Mouse (Mus musculus) forebrain, embryonic 15.5 days (tissue): ENCODE results near the gene Tarsl2. TPM values are rescaled to one million over a fixed set of nuclear protein-coding genes. Genes with fewer than 3 reads are reported as not detected.

ENCODE experiments used
- ATAC-seq: fragments of 200-750 bp; cut with Nextera tagmentation; replicated peaks from 2 replicates; pipeline ENCODE4 v1.8.0; 2017; ENCODE audit warnings: mild to moderate bottlenecking, moderate TSS enrichment, moderate library complexity
- H3K27ac ChIP-seq: fragments of 300-500 bp; sonication (generic); replicated peaks from 2 replicates; pipeline ENCODE4 v1.5.1; 2015; ENCODE audit warnings: mild to moderate bottlenecking, inconsistent platforms
- H3K27me3 ChIP-seq: fragments of 300-500 bp; sonication (generic); 2 replicates; pipeline ENCODE4 v1.6.1; 2015; ENCODE audit warnings: inconsistent platforms
- H3K36me3 ChIP-seq: fragments of 300-500 bp; sonication (generic); 2 replicates; pipeline ENCODE4 v1.6.1; 2015; ENCODE audit warnings: mild to moderate bottlenecking, inconsistent platforms
- H3K4me1 ChIP-seq: fragments of 300-500 bp; sonication (generic); 2 replicates; pipeline ENCODE4 v1.6.1; 2015; ENCODE audit warnings: inconsistent platforms
- H3K4me2 ChIP-seq: fragments of 300-500 bp; sonication (generic); replicated peaks from 2 replicates; pipeline ENCODE4 v1.6.1; 2015; ENCODE audit warnings: mild to moderate bottlenecking, inconsistent platforms
- H3K4me3 ChIP-seq: fragments of 300-500 bp; sonication (generic); 2 replicates; pipeline ENCODE4 v1.5.1; 2015; ENCODE audit warnings: mild to moderate bottlenecking, inconsistent platforms
- H3K9ac ChIP-seq: fragments of 300-500 bp; sonication (generic); replicated peaks from 2 replicates; pipeline ENCODE4 v1.6.1; 2015; ENCODE audit warnings: mild to moderate bottlenecking, inconsistent platforms
- H3K9me3 ChIP-seq: fragments of 300-500 bp; sonication (generic); 2 replicates; pipeline ENCODE4 v1.6.1; 2016; ENCODE audit warnings: inconsistent platforms
- WGBS: fragments of 180-500 bp; shearing (Covaris S2); methylation state at CpG from one replicate; pipeline ENCODE4 v1.1.7; 2015; ENCODE audit warnings: mixed read lengths; 5-methylcytosine and 5-hydroxymethylcytosine counted together
- polyA plus RNA-seq: library from polyadenylated mRNA; unstranded; fragments of >200 nt; fragmentation: Nextera tagmentation; extraction: Ambion mirVana; gene quantifications from 2 replicates; pipeline ENCODE4 v1.2.1, GENCODE M21; 2015

The Tarsl2 gene
- polyA plus RNA-seq, 1 experiment from 2014 or later = 15.8 TPM

DNA sequence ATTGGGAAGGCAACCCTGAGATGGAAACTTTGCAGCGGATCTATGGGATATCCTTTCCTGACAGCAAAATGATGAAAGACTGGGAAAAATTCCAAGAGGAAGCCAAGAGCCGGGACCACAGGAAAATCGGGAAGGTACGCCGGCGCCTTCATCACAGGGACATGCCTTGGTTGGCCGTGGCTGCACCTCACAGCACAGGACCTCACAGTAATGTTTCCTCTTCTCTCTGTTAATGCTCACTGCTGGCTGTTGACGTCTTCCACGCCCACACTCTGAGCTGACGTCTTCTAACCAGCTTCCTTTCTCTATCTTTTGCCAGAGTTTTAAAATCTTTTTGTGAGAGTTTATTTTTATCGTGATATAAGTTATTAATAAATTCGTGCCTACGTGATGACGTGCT lies 19.2 kb downstream of the Tarsl2 start:
- Histone ChIP-seq H3K27ac (no peak overlapping the region), H3K9me3 (no peaks in the 10 kb centered on the region), H3K36me3 (peaks cover 14% of the 10 kb centered on the region; the same call in 1 of the 2 replicates), H3K4me1 (no peaks in the 10 kb centered on the region), H3K27me3 (no peaks in the 10 kb centered on the region), H3K4me2 (no peak overlapping the region), H3K9ac (no peak overlapping the region), H3K4me3 (no peak overlapping the region)
- ATAC-seq = no peak
- 93% methylated on average over 14 of the region's 14 CpGs for WGBS

DNA sequence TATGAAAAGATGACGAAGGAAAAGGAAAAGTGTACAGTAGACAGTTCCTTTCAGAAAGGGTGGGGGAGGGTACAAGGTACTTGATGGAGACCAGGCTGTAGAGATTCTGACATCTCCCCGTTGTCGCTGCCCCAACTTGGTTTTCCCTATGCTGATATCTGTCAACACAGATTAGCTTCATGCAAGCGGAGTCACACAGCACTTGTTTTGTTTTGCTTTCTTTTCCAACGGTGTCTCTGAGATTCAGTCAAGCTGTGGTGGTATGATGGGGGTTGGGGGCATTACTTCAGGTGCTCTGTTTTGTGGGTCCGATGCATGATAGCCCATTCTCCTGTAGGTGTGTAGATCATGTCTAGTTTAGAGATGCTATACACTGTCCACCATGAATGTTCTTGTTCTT lies 22.8 kb downstream of the Tarsl2 start:
- Histone ChIP-seq H3K4me2 (no peak overlapping the region), H3K27ac (no peak overlapping the region), H3K36me3 (0 out of 2 replicates have a peak, but pooled peaks cover 10% of the 10 kb centered on the region), H3K9ac (no peak overlapping the region), H3K9me3 (no peaks in the 10 kb centered on the region), H3K27me3 (no peaks in the 10 kb centered on the region), H3K4me1 (no peaks in the 10 kb centered on the region), H3K4me3 (no peak overlapping the region)
- 93% methylated on average over 6 of the region's 6 CpGs for whole genome bisulfite sequencing
- no peak for ATAC-seq

DNA sequence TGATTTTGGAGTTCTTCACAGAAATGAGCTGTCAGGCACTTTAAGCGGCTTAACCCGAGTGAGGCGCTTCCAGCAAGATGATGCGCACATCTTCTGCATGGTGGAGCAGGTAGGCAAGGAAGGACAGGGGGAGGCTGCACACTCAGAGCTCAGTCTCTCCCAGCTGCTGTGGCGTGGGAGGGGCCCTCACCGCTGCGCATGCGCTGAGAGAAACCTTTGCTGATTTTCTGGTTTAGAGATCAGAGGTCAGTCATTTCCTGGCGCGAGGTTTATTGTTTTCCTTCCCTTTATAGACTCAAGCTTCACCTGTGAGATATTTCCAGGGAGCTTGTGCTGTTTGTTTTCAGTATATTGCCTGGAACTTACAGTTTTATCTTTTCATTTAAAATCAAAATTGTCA lies 33.4 kb downstream of the Tarsl2 start:
- ATAC-seq = no peak
- no peak overlapping the region for H3K4me3 ChIP-seq
- H3K27ac ChIP-seq = no peak overlapping the region
- H3K4me1 ChIP-seq = no peaks in the 10 kb centered on the region
- H3K27me3 ChIP-seq = no peaks in the 10 kb centered on the region
- H3K9me3 ChIP-seq = no peaks in the 10 kb centered on the region
- H3K4me2 ChIP-seq = no peak overlapping the region
- WGBS = 81% methylated on average over 10 of the region's 10 CpGs
- H3K36me3 ChIP-seq = peaks cover 11% of the 10 kb centered on the region; the same call in 1 of the 2 replicates
- no peak overlapping the region for H3K9ac ChIP-seq

DNA sequence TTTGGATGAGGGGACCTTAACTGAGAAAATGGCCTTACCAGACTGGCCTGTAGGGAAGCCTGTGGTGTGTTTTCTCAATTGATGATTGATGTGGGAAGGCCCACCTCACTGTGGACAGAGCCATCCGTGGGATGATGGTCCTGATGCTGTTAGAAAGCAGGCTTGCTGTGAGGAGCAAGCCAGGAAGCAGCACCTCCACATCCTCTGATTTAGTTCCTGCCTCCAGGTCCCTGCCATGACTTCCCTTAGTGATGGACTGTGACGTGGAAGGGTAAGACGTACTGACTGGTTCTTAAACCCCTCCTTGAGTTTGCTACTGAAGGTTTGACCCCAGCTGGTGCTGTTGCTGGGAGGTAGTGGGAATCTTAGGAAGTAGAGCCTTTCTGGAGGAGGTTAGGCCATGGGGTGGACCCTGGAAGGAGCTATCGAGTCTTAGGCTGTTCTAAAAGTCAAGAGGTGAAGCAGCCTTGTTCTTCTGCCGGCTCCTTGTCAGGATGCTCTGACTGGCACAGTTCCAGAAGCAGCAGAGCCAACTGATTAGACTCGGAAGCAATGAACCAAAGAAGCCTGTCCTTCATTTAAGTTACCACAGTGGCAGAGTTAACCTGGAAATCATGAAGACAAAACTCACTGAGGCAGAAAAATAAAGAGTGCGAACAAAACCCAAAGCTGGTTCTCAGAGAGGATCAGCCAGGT lies 34.4 kb downstream of the Tarsl2 start:
- H3K9me3 ChIP-seq = no peaks in the 10 kb centered on the region
- no peak overlapping the region for H3K27ac ChIP-seq
- no peak overlapping the region for H3K9ac ChIP-seq
- H3K4me1 ChIP-seq = no peaks in the 10 kb centered on the region
- H3K27me3 ChIP-seq = no peaks in the 10 kb centered on the region
- WGBS = 65% methylated on average over 7 of the region's 7 CpGs
- peaks cover 11% of the 10 kb centered on the region; the same call in 1 of the 2 replicates for H3K36me3 ChIP-seq
- no peak overlapping the region for H3K4me3 ChIP-seq
- H3K4me2 ChIP-seq = no peak overlapping the region
- no peak for ATAC-seq

DNA sequence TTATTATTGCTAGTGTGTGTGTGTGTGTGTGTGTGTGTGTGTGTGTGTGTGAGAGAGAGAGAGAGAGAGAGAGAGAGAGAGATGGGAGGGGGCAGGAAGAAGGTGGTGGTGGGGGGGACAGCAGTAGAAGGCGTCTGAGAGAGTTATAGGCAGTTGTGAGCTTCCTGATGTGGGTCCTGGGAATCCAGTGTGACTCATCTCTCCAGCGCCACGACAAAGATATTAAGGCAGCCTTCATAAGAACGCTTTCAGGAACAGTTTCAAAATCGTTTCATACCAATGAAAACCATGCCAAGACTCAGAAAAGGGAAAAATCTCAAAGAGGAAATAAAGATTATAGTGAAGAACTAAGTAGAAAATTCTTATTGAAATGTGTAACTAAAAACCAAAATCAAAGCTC lies 36.5 kb downstream of the Tarsl2 start:
- H3K27ac ChIP-seq = no peak overlapping the region
- no peak for ATAC-seq
- H3K9me3 ChIP-seq = no peaks in the 10 kb centered on the region
- no peaks in the 10 kb centered on the region for H3K27me3 ChIP-seq
- no peak overlapping the region for H3K4me3 ChIP-seq
- 78% methylated on average over 5 of the region's 5 CpGs for WGBS
- H3K4me1 ChIP-seq = no peaks in the 10 kb centered on the region
- H3K36me3 ChIP-seq = peaks cover 6% of the 10 kb centered on the region; the same call in 1 of the 2 replicates
- no peak overlapping the region for H3K9ac ChIP-seq
- H3K4me2 ChIP-seq = no peak overlapping the region

DNA sequence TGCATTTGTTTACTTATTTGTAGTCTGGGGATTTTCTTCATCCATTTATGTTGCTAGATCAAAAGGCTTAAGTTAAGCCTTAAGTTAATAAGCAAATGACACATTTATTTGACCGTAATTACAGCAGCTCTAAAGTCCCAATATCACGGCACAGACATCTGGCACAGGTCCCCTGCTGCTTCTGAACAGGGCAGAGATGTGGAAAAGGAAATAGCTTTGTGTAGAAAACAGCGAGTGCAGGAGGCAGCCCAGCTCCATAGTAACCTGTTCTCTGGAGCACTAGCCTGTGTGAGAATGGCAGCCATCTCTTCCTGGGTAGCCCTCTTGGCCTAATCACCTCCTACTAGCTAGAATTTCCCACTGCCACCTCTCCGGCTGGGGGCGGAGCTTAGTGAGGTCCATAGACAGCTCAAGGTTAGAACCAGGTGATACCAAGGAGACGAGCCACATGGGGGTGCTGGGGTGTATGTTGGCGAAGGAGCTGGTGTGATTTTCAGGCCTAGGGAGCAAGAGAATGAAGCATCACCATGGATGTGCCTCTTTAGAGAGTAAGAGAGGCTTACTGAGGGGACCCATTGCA lies 39.6 kb downstream of the Tarsl2 start:
- WGBS = 51% methylated on average over 7 of the region's 7 CpGs
- no peak overlapping the region for H3K27ac ChIP-seq
- ATAC-seq = no peak
- H3K4me1 ChIP-seq = no peaks in the 10 kb centered on the region
- no peak overlapping the region for H3K9ac ChIP-seq
- no peak overlapping the region for H3K4me2 ChIP-seq
- H3K27me3 ChIP-seq = no peaks in the 10 kb centered on the region
- no peaks in the 10 kb centered on the region for H3K36me3 ChIP-seq
- no peaks in the 10 kb centered on the region for H3K9me3 ChIP-seq
- no peak overlapping the region for H3K4me3 ChIP-seq

DNA sequence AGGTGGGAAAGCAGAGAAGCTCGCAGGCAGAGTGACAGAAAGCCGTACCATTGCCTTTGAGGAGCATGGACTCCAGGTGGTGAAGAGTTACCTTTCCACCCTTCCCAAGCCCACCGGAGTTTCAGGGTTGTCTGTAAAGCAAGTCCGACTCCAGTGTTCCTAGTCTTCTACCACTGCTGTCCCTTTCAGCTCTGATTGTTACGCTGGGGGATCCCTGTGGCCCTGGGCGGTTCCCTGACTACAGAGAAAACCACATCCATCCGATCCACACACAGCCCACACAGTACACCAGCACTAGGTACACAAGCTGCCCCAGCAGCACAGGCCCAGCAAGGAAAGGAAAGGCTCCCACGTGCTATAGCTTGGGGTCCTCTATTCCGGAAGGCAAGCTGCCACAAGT lies 42.0 kb downstream of the Tarsl2 start:
- no peaks in the 10 kb centered on the region for H3K27me3 ChIP-seq
- no peak overlapping the region for H3K9ac ChIP-seq
- H3K4me2 ChIP-seq = no peak overlapping the region
- H3K27ac ChIP-seq = no peak overlapping the region
- no peaks in the 10 kb centered on the region for H3K9me3 ChIP-seq
- WGBS = 94% methylated on average over 9 of the region's 9 CpGs
- ATAC-seq = no peak
- no peak overlapping the region for H3K4me3 ChIP-seq
- no peaks in the 10 kb centered on the region for H3K36me3 ChIP-seq
- H3K4me1 ChIP-seq = no peaks in the 10 kb centered on the region

DNA sequence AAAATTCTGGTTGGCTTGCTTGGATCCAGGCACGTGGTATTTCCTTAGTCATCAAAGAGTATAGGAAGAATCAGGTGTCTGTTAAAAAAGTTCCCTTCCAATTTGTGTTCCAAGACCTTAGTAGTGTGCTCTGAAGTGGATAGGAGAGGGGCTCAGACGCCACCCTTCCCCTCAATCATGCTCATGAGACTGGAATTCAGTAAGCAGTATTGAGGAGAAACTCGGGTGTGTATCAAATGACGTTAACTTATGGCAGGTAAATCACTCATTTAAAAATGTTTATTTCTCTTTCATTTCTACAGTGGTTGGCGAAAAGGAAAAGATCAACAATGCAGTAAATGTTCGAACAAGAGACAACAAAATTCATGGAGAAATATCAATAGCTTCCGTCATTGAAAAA lies 46.2 kb downstream of the Tarsl2 start, which contains the start of gene Tm2d3:
TSS of gene Tm2d3 (plus strand) at position 301 of the 400 bp plus-strand sequence.
- Histone ChIP-seq H3K36me3 (peaks cover 9% of the 10 kb centered on the region), H3K27me3 (no peaks in the 10 kb centered on the region), H3K4me2 (no peak within 1 kb of the TSS), H3K9ac (no peak within 1 kb of the TSS), H3K9me3 (no peaks in the 10 kb centered on the region), H3K27ac (no peak within 1 kb of the TSS), H3K4me3 (no peak within 1 kb of the TSS), H3K4me1 (peaks cover 20% of the 10 kb centered on the region)
- ATAC-seq = no peak
- 90% methylated on average over 7 of the region's 7 CpGs for WGBS

DNA sequence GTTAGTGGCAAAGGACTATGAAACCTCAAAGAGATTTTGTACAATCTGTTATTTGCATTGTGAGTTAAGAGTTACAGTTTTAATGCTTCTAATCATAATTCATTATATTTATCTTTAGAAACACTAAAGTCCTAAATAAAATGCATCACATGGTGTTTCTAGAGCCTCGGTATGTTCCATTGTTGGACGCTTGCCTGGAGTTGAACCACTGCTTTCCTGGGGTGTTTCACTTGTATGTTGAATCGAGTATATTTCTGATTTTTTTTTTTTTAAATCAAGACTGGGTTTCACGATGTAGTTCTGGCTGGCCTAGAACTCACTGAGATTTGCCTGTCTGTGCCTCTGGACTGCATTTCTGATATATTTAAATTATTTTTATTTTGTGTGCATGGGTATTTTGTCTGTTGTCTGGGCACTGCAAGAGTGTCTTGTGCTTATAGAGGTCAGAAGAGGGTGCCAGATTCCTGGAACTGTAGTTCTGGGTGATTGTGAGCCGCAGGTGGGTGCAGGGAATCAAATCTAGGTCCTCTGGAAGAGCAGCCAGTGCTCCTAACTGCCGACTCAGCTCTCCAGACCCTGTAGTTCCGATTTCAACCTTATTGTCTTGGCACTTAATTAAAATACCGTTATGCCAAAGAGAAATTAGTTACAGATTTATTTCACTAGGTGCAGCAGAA lies 47.4 kb downstream of the Tarsl2 start:
- WGBS = 80% methylated on average over 8 of the region's 8 CpGs
- Histone ChIP-seq H3K4me1 (peaks cover 20% of the 10 kb centered on the region), H3K27ac (no peak overlapping the region), H3K4me3 (no peak overlapping the region), H3K36me3 (peaks cover 21% of the 10 kb centered on the region), H3K9me3 (no peaks in the 10 kb centered on the region), H3K27me3 (no peaks in the 10 kb centered on the region), H3K9ac (no peak overlapping the region), H3K4me2 (no peak overlapping the region)
- ATAC-seq = no peak

DNA sequence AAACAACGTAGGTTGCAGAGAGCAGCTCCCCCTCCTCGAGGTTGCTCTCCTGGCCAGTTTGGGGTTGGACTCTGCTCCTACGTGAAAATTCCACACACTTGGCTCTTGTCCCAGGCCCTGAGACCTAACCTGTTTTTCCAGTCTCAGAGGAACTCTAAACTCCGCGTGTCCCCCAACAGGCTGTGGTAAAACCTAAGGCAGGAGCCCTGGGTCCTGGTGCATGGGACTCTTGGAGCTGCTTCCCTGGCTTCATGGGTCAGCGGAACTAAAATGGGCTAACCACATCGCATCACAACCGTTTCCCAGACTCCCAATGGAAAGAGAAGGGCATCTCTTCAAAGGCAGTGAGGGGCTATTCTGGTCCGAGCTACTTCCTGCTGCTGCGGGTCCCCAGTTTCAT lies 48.2 kb downstream of the Tarsl2 start:
- Histone ChIP-seq H3K9me3 (no peaks in the 10 kb centered on the region), H3K4me3 (peak overlapping the region; percentile 85), H3K27me3 (no peaks in the 10 kb centered on the region), H3K36me3 (peaks cover 29% of the 10 kb centered on the region), H3K4me2 (peak overlapping the region; percentile 85), H3K4me1 (peaks cover 20% of the 10 kb centered on the region), H3K9ac (peak overlapping the region; percentile 87), H3K27ac (peak overlapping the region; percentile 80)
- 2% methylated on average over 10 of the region's 10 CpGs for WGBS
- ATAC-seq = no peak

DNA sequence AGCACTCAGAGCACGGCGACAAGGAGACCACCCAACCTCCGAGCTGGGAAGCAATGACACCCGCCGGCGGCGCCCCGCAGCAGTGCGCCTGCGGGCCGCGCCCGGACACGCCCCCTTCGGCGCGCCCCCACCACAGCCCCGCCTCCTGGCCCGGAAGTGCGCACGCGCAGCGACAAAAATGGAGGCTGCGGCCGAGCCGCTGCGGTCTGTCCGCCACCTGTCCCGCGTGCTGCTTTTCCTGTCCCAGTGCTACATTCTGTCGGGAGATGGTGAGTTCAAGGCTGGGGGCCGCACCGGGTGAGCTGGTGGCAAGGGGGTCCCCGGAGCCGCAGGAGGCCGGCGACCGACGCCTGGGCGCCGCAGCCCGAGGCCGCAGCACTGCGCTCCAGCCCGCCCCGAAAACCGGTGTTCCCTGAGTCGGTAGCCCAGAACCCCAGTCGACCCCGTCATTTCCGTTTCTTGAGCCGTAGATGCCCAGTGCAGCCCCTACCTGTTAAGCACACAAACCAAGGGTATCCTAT lies 48.7 kb downstream of the Tarsl2 start:
- peak overlapping the region; percentile 80 for H3K27ac ChIP-seq
- peak overlapping the region; percentile 87 for H3K9ac ChIP-seq
- H3K4me3 ChIP-seq = peak overlapping the region; percentile 85
- 0% methylated on average over 52 of the region's 52 CpGs for WGBS
- H3K36me3 ChIP-seq = peaks cover 34% of the 10 kb centered on the region
- H3K27me3 ChIP-seq = no peaks in the 10 kb centered on the region
- H3K4me1 ChIP-seq = peaks cover 20% of the 10 kb centered on the region
- ATAC-seq = peak; percentile 97
- H3K4me2 ChIP-seq = peak overlapping the region; percentile 85
- no peaks in the 10 kb centered on the region for H3K9me3 ChIP-seq

DNA sequence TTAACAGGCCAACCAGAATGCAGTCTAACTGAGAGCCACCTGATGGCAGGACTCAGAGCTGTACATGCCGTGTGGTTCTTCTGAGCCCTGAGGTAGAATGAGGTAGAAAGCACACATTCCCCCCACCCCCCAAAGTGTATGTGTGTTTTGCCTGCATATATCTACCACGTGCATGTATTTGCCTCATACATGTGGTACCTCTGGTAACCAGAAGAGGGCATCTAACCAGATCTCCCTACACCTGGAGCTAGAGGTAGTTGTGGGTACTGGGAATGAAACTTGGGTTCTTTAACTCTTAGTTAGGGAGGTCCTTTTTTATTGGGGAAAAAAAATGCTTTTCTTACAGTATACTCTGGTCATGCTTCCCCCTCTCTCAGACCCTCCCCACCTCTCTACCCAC lies 51.8 kb downstream of the Tarsl2 start:
- peaks cover 63% of the 10 kb centered on the region for H3K36me3 ChIP-seq
- H3K4me3 ChIP-seq = no peak overlapping the region
- H3K27ac ChIP-seq = no peak overlapping the region
- H3K4me2 ChIP-seq = no peak overlapping the region
- H3K9me3 ChIP-seq = no peaks in the 10 kb centered on the region
- 55% methylated on average over 2 of the region's 2 CpGs for WGBS
- H3K4me1 ChIP-seq = peaks cover 20% of the 10 kb centered on the region
- H3K9ac ChIP-seq = no peak overlapping the region
- no peak for ATAC-seq
- no peaks in the 10 kb centered on the region for H3K27me3 ChIP-seq
